Mouse (Mus musculus) lung, adult 2 months (tissue): ENCODE measurements around the gene Olfr33.

ENCODE experiments used
- CTCF ChIP-seq: fragments of 200-500 bp; IDR thresholded peaks from 2 replicates; pipeline ENCODE4 v1.5.1; 2011; ENCODE audit warnings: mild to moderate bottlenecking, low read length, control low read depth; ENCODE audit not compliant: insufficient read depth
- POLR2A ChIP-seq: fragments of 200-500 bp; IDR thresholded peaks from 2 replicates; pipeline ENCODE4 v1.6.1; 2011; ENCODE audit warnings: low read depth, mild to moderate bottlenecking, control low read depth, low read length, borderline replicate concordance; ENCODE audit errors: extremely low read depth

GRCm38 (mm10) chr7:102676225-102676624 lies 42.6 kb downstream of the Olfr33 start:
- TF ChIP-seq POLR2A, result no peak
- no peak for TF ChIP-seq CTCF
